Mouse (Mus musculus): Measurements from ENCODE around the gene Olfr159. TPM values are rescaled to one million over a fixed set of nuclear protein-coding genes. Genes with fewer than 3 reads are reported as not detected.

Gene Olfr159
- total RNA-seq, 2 experiments from 2014 or later: not detected

DNA sequence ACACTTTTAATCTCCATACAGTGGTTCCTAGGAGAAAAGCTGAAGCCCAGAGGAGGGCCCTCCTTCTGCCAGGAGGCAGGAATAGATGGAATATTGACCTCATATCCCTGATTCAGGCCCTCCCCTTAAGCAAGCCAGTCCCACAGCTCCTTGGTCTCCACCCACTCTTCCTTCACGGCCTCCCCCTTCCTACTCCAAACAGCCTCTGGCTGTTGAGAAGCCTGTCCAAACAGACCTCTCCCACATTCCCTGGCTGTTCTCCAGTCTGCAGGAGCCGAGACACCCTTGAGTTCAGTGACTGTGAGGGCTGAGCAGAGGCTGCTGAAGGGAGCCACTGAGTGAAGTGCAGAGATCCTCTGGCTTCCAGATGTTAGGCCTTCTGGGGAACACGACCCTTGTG, 43.8 kb downstream of the Olfr159 start, which contains the start of gene Hrct1:
TSS of gene Hrct1 (plus strand) at position 194 of the 400 bp plus-strand sequence.
- H3K27ac ChIP-seq: peak within 1 kb of the TSS; percentile 62
- TF ChIP-seq CTCF (conservative IDR thresholded peaks at IDR 0.05): no peak
- H3K4me3 ChIP-seq: no peak within 1 kb of the TSS
- no peak for DNase-seq (ENCODE audit: low spot score in 2 of 2)

DNA sequence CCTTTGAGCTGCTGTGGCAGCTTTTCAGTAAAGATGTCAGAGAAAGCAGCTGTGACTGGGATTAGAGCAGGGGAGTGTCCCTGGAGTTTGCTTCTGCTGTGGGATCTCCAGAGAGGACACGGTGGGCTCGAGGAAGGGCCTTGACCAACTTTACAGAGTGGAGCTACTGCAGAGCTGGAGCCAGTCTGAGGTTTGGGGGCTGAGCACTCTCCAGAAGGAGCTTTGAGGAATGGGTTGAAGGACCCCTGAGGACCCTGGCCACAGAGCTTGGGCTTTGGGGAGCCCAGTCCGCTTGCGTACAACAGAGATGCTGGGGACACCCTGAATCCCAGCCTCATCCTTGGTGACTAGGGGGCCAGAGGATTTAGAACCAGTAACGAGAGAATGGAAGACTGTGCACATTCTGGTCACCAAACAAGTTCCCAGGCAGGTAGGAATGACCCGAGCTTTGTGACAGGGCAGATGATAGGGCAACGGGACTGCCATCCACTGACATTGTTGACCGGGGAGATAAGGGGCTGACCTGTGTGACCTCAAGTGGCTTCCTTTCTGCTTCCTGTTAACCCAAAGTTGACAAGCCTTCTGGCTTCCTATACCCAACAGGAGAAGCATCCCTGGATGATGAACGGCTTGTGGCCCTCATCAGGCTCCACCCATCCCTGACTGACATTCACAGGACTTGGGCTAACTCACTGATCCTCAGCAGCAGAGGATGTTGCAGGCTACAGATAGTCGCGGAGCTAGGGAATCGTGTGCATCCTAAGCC, 44.4 kb downstream of the Olfr159 start:
- DNase-seq (ENCODE audit: low spot score in 2 of 2): no peak
- TF ChIP-seq CTCF (conservative IDR thresholded peaks at IDR 0.05): no peak
- Histone ChIP-seq H3K4me3 (no peak overlapping the region), H3K27ac (peak overlapping the region; percentile 15; the same call in 1 of the 2 replicates)

DNA sequence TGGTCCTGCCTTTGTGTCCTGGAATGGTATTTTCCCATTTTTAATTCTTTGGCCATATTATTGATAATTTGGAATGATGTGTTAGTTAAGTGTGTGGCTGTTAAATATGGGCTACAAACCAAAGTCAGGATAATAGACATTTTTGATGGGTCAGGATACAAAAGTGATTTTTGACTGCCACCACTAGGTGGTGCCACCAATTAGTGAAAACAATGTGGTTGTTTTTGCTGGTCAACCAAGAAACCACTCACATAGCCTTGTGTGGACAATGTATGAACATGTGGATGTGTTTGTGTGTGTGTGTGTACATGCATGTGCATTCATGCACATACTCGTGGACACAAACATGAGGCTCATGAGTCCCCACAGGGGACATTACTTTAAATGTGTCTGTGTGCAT, 46.0 kb downstream of the Olfr159 start:
- Histone ChIP-seq H3K27ac (no peak overlapping the region), H3K4me3 (no peak overlapping the region)
- peak; percentile 87 for TF ChIP-seq CTCF (conservative IDR thresholded peaks at IDR 0.05)
- DNase-seq (ENCODE audit: low spot score in 2 of 2): peak in 1 of 2 experiments; percentile 32

DNA sequence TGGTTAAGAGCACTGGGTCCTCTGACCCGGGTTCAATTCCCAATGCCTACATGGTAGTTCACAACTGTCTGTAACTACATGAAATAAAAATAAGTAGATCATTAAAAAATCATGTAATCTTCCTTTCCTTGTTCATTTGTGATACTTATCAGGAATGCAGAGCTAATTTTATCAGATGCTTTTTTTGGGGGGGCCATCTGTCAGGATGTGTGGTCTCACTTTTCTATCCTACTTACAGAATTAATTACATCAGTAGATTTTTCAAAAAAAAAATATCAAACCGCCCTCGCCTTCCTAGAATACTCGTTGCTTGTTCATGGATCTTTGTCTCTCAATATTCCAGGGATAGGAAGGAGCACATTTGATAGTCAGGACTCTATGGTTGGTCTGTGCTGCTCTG, 48.6 kb downstream of the Olfr159 start:
- peak overlapping the region; percentile 32; the same call in 1 of the 2 replicates for H3K27ac ChIP-seq
- H3K4me3 ChIP-seq: no peak overlapping the region
- peak; percentile 33 to 34 for DNase-seq (ENCODE audit: low spot score in 2 of 2)
- TF ChIP-seq CTCF (conservative IDR thresholded peaks at IDR 0.05): no peak

DNA sequence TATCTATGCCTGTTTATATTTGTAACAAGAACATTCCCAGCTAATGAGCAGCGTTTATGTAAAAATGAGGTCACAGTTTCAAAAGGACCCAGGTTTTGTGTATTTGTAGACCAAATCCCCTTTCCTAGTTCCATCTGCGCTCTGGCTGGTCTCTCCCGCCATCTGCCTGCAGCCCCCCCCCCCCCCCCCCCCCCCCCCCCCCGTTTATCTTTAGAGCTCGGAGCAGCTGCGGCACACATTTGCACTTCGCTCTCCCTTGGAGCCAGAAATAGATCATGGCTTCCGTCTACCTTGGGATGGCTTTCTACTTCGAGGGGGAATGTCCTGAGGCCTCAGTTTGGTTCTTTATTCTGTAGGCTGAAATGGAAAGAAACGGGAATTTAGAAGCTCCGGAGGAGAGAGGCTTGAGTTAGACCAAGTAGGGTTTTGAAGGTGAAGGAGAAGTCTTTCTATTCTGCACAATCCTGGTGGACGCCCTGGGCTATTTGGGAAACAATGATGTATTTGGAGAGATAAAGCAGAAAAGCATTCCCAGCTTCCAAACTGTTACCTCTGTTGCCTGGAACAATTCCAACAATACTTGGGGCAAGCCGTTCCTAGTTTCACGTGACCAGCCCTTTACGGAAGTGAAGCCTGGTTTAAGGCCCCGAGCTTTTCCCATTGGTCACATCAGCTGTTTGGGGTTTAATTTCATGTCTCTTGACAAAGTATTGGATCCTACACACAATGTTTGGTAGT, 50.1 kb downstream of the Olfr159 start:
- DNase-seq (ENCODE audit: low spot score in 2 of 2): no peak
- Histone ChIP-seq H3K27ac (0 out of 2 replicates have a peak overlapping the region, but pooled peaks have one; percentile 28), H3K4me3 (no peak overlapping the region)
- TF ChIP-seq CTCF (conservative IDR thresholded peaks at IDR 0.05): no peak

Other genes starting within 250 kb of the Olfr159 start
- 1 to 10 TPM; 5.4 to 6.1 TPM for gene Tpm2, start 247.2 kb downstream of the Olfr159 start, total RNA-seq (2021)
- gene Creb3, start 208.7 kb downstream of the Olfr159 start, total RNA-seq (2021): 10 to 100 TPM; 70.3 to 75.1 TPM
- 10 to 100 TPM; 36.4 to 42.9 TPM for gene Tln1, start 208.3 kb downstream of the Olfr159 start, total RNA-seq (2021)
- 10 to 100 TPM; 45.3 to 49.9 TPM for gene Rgp1, start 192.3 kb downstream of the Olfr159 start, total RNA-seq (2021)
- 10 to 100 TPM; 61.0 to 64.4 TPM for gene Gba2, start 192.1 kb downstream of the Olfr159 start, total RNA-seq (2021)
- not detected for gene Msmp, start 186.5 kb downstream of the Olfr159 start, total RNA-seq (2021)
- 10 to 100 TPM; 57.4 to 59.3 TPM for gene Npr2, start 139.1 kb downstream of the Olfr159 start, total RNA-seq (2021)
- 1 to 10 TPM; 2.0 to 2.5 TPM for gene Spag8, start 117.4 kb downstream of the Olfr159 start, total RNA-seq (2021)
- gene Hint2, start 114.5 kb downstream of the Olfr159 start, total RNA-seq (2021): 10 to 100 TPM; 31.4 to 32.9 TPM
- gene Tmem8b, start 102.0 kb downstream of the Olfr159 start, total RNA-seq (2021): 10 to 100 TPM; 74.8 to 75.5 TPM
- 1 to 10 TPM; 1.4 to 1.5 TPM for gene Fam221b, start 101.9 kb downstream of the Olfr159 start, total RNA-seq (2021)
- not detected for gene Olfr70, start 70.2 kb downstream of the Olfr159 start, total RNA-seq (2021)
- gene Olfr71, start 60.8 kb downstream of the Olfr159 start, total RNA-seq (2021): not detected
- 1 to 10 TPM in 1 of 2 experiments, under 1 TPM in 1; 0.39 to 1.2 TPM for gene Hrct1, start 43.8 kb downstream of the Olfr159 start, total RNA-seq (2021)
- under 1 TPM; 0.97 to 0.98 TPM for gene Spaar, start 41.0 kb downstream of the Olfr159 start, total RNA-seq (2021)
- not detected for gene Olfr156, start 52.9 kb upstream of the Olfr159 start, total RNA-seq (2021)
- gene Olfr157, start 69.2 kb upstream of the Olfr159 start, total RNA-seq (2021): not detected
- not detected for gene Olfr155, start 80.6 kb upstream of the Olfr159 start, total RNA-seq (2021)
- gene Reck, start 104.5 kb upstream of the Olfr159 start, total RNA-seq (2021): 1 to 10 TPM; 7.7 TPM
- gene Glipr2, start 186.4 kb upstream of the Olfr159 start, total RNA-seq (2021): 1 to 10 TPM; 2.5 to 2.7 TPM
- not detected for gene Ccin, start 212.5 kb upstream of the Olfr159 start, total RNA-seq (2021)
- gene Clta, start 233.4 kb upstream of the Olfr159 start, total RNA-seq (2021): 100 to 1,000 TPM; 285 to 293 TPM

All from layer of hippocampus, adult 2 months (tissue).